Mouse (Mus musculus) G1E (cell line): ENCODE measurements at regions not wholly inside any gene's neighbourhood (a gene's known extent, or its start where the extent isn't known, plus 50 kb on each side); places are given as distances from the start of the nearest gene placed in this dataset.

ENCODE experiments used
- CTCF ChIP-seq: IDR thresholded peaks from 2 replicates; pipeline ENCODE4 v1.5.1; 2012; ENCODE audit warnings: low read depth, low read length, inconsistent platforms, mixed read lengths
- GATA1 ChIP-seq: IDR thresholded peaks from 2 replicates; pipeline ENCODE4 v1.6.1; 2012; ENCODE audit warnings: borderline replicate concordance, low read length, inconsistent platforms, mixed read lengths
- POLR2AphosphoS5 ChIP-seq: IDR thresholded peaks from 2 replicates; pipeline ENCODE4 v1.6.1; 2012; ENCODE audit warnings: low read depth, low read length, inconsistent platforms; ENCODE audit not compliant: insufficient replicate concordance

GRCm38 (mm10) chr14:25405191-25405590, 53.8 kb upstream of the Zmiz1 start:
- TF ChIP-seq CTCF (no peak), POLR2AphosphoS5 (no peak), GATA1 (no peak)
